Mouse (Mus musculus): ENCODE results near the gene Svop. TPM values are rescaled to one million over a fixed set of nuclear protein-coding genes. Genes with fewer than 3 reads are reported as not detected.
A peak's percentile ranks its signal among the peaks of the same experiment; 100 is the strongest.

Gene Svop
- total and polyA plus RNA-seq, 3 experiments: 0.05 TPM; not detected in 2

GRCm38 (mm10) chr5:114113334-114113733, 22.0 kb upstream of the Svop start:
- TF ChIP-seq TAL1 (conservative IDR thresholded peaks at IDR 0.05; ENCODE audit: low read depth, low read length) (no peak), CTCF (IDR thresholded peaks at IDR 0.05; ENCODE audit: low read depth, low read length) (peak; percentile 18; the same call in 1 of the 2 replicates)
- DNase-seq (ENCODE audit: low spot score) (no peak), ATAC-seq (ENCODE audit: extremely low read depth, insufficient number of reproducible peaks, low FRiP score, poor library complexity, severe bottlenecking) (no peak)
- peaks cover 97% of the 10 kb centered on the region for H3K36me3 ChIP-seq (replicated peaks)
- no peak overlapping the region for H3K4me3 ChIP-seq (ENCODE audit: low read depth, low read length)
- H3K9me3 ChIP-seq (replicated peaks): no peaks in the 10 kb centered on the region
- H3K27me3 ChIP-seq (ENCODE audit: insufficient read depth, low read length): no peaks in the 10 kb centered on the region
- no peaks in the 10 kb centered on the region for H3K4me1 ChIP-seq (ENCODE audit: insufficient read depth, low read depth, low read length)

- Histone ChIP-seq H3K9me3 (replicated peaks) (no peaks in the 10 kb centered on the region), H3K4me3 (ENCODE audit: low read depth, low read length) (no peak overlapping the region), H3K27me3 (ENCODE audit: insufficient read depth, low read length) (no peaks in the 10 kb centered on the region), H3K36me3 (replicated peaks) (peaks cover 93% of the 10 kb centered on the region), H3K4me1 (ENCODE audit: insufficient read depth, low read depth, low read length) (peaks cover 10% of the 10 kb centered on the region; the same call in 1 of the 2 replicates)
- ATAC-seq (ENCODE audit: extremely low read depth, insufficient number of reproducible peaks, low FRiP score, poor library complexity, severe bottlenecking): no peak
- no peak for DNase-seq (ENCODE audit: low spot score)
- no peak for TF ChIP-seq CTCF (IDR thresholded peaks at IDR 0.05; ENCODE audit: low read depth, low read length)
- no peak for TF ChIP-seq TAL1 (conservative IDR thresholded peaks at IDR 0.05; ENCODE audit: low read depth, low read length)
- no peak for TF ChIP-seq GATA2 (IDR thresholded peaks at IDR 0.05; ENCODE audit: borderline replicate concordance, low read depth, low read length)
- TF ChIP-seq POLR2AphosphoS5 (IDR thresholded peaks at IDR 0.05; ENCODE audit: insufficient replicate concordance, low read depth, low read length): no peak
- TF ChIP-seq GATA1 (IDR thresholded peaks at IDR 0.05; ENCODE audit: borderline replicate concordance, low read length): no peak
Measured at GRCm38 (mm10) chr5:114106391-114106935, 15.1 kb upstream of the Svop start.

GRCm38 (mm10) chr5:114102807-114103206, 11.4 kb upstream of the Svop start:
- no peak for ATAC-seq (ENCODE audit: extremely low read depth, insufficient number of reproducible peaks, low FRiP score, poor library complexity, severe bottlenecking)
- H3K9me3 ChIP-seq (replicated peaks): no peaks in the 10 kb centered on the region
- H3K4me3 ChIP-seq (ENCODE audit: low read depth, low read length): no peak overlapping the region
- no peak for TF ChIP-seq GATA2 (IDR thresholded peaks at IDR 0.05; ENCODE audit: borderline replicate concordance, low read depth, low read length)
- TF ChIP-seq CTCF (IDR thresholded peaks at IDR 0.05; ENCODE audit: low read depth, low read length): no peak
- H3K4me1 ChIP-seq (ENCODE audit: insufficient read depth, low read depth, low read length): peaks cover 27% of the 10 kb centered on the region
- peaks cover 57% of the 10 kb centered on the region for H3K36me3 ChIP-seq (replicated peaks)
- DNase-seq (ENCODE audit: low spot score): no peak
- H3K27me3 ChIP-seq (ENCODE audit: insufficient read depth, low read length): no peaks in the 10 kb centered on the region

GRCm38 (mm10) chr5:114101873-114102272, 10.5 kb upstream of the Svop start:
- Histone ChIP-seq H3K4me3 (ENCODE audit: low read depth, low read length) (no peak overlapping the region), H3K4me1 (ENCODE audit: insufficient read depth, low read depth, low read length) (peaks cover 27% of the 10 kb centered on the region), H3K9me3 (replicated peaks) (no peaks in the 10 kb centered on the region), H3K27me3 (ENCODE audit: insufficient read depth, low read length) (no peaks in the 10 kb centered on the region), H3K36me3 (replicated peaks) (peaks cover 50% of the 10 kb centered on the region)
- TF ChIP-seq TAL1 (conservative IDR thresholded peaks at IDR 0.05; ENCODE audit: low read depth, low read length) (no peak), GATA2 (IDR thresholded peaks at IDR 0.05; ENCODE audit: borderline replicate concordance, low read depth, low read length) (no peak), CTCF (IDR thresholded peaks at IDR 0.05; ENCODE audit: low read depth, low read length) (no peak), POLR2AphosphoS5 (IDR thresholded peaks at IDR 0.05; ENCODE audit: insufficient replicate concordance, low read depth, low read length) (no peak), GATA1 (IDR thresholded peaks at IDR 0.05; ENCODE audit: borderline replicate concordance, low read length) (no peak)
- DNase-seq (ENCODE audit: low spot score): no peak
- ATAC-seq (ENCODE audit: extremely low read depth, insufficient number of reproducible peaks, low FRiP score, poor library complexity, severe bottlenecking): no peak

GRCm38 (mm10) chr5:114100390-114101099, 9.2 kb upstream of the Svop start:
- Histone ChIP-seq H3K9me3 (replicated peaks) (no peaks in the 10 kb centered on the region), H3K4me3 (ENCODE audit: low read depth, low read length) (peak overlapping the region; percentile 89), H3K36me3 (replicated peaks) (peaks cover 36% of the 10 kb centered on the region), H3K27me3 (ENCODE audit: insufficient read depth, low read length) (no peaks in the 10 kb centered on the region), H3K4me1 (ENCODE audit: insufficient read depth, low read depth, low read length) (peaks cover 25% of the 10 kb centered on the region)
- DNase-seq (ENCODE audit: low spot score) (peak; percentile 37), ATAC-seq (ENCODE audit: extremely low read depth, insufficient number of reproducible peaks, low FRiP score, poor library complexity, severe bottlenecking) (no peak)
- no peak for TF ChIP-seq GATA2 (IDR thresholded peaks at IDR 0.05; ENCODE audit: borderline replicate concordance, low read depth, low read length)
- no peak for TF ChIP-seq POLR2AphosphoS5 (IDR thresholded peaks at IDR 0.05; ENCODE audit: insufficient replicate concordance, low read depth, low read length)
- no peak for TF ChIP-seq CTCF (IDR thresholded peaks at IDR 0.05; ENCODE audit: low read depth, low read length)
- TF ChIP-seq GATA1 (IDR thresholded peaks at IDR 0.05; ENCODE audit: borderline replicate concordance, low read length): no peak
- TF ChIP-seq TAL1 (conservative IDR thresholded peaks at IDR 0.05; ENCODE audit: low read depth, low read length): no peak

- Histone ChIP-seq H3K27me3 (ENCODE audit: insufficient read depth, low read length) (no peaks in the 10 kb centered on the region), H3K9me3 (replicated peaks) (no peaks in the 10 kb centered on the region), H3K36me3 (replicated peaks) (peaks cover 29% of the 10 kb centered on the region), H3K4me1 (ENCODE audit: insufficient read depth, low read depth, low read length) (peaks cover 24% of the 10 kb centered on the region), H3K4me3 (ENCODE audit: low read depth, low read length) (peak overlapping the region; percentile 89)
- ATAC-seq (ENCODE audit: extremely low read depth, insufficient number of reproducible peaks, low FRiP score, poor library complexity, severe bottlenecking) (peak; percentile 77), DNase-seq (ENCODE audit: low spot score) (peak; percentile 83)
- TF ChIP-seq GATA2 (IDR thresholded peaks at IDR 0.05; ENCODE audit: borderline replicate concordance, low read depth, low read length): no peak
- no peak for TF ChIP-seq TAL1 (conservative IDR thresholded peaks at IDR 0.05; ENCODE audit: low read depth, low read length)
- no peak for TF ChIP-seq CTCF (IDR thresholded peaks at IDR 0.05; ENCODE audit: low read depth, low read length)
- no peak for TF ChIP-seq POLR2AphosphoS5 (IDR thresholded peaks at IDR 0.05; ENCODE audit: insufficient replicate concordance, low read depth, low read length)
- no peak for TF ChIP-seq GATA1 (IDR thresholded peaks at IDR 0.05; ENCODE audit: borderline replicate concordance, low read length)
Measured at GRCm38 (mm10) chr5:114099709-114100389, 8.5 kb upstream of the Svop start.
